Mouse (Mus musculus) CH12.LX (cell line): ENCODE data around the gene Wdr83.

ENCODE experiments used
- CTCF ChIP-seq, 2 experiments: IDR thresholded peaks in 1 of 2; conservative IDR thresholded peaks in 1 of 2; 2 replicates each; pipeline ENCODE4 v1.5.1; 2011 to 2012; ENCODE audit warnings: low read depth in 2 of 2, low read length in 2 of 2, improper control_type of control experiment in 1 of 2, inconsistent platforms in 1 of 2, mild to moderate bottlenecking in 1 of 2, moderate library complexity in 1 of 2
- EP300 ChIP-seq: IDR thresholded peaks from 2 replicates; pipeline ENCODE4 v1.6.1; 2011; ENCODE audit warnings: low read length, improper control_type of control experiment
- GABPA ChIP-seq: IDR thresholded peaks from 2 replicates; pipeline ENCODE4 v1.6.1; 2012; ENCODE audit warnings: low read depth, low read length, improper control_type of control experiment, inconsistent platforms; ENCODE audit not compliant: insufficient replicate concordance
- MEF2A ChIP-seq: IDR thresholded peaks from 2 replicates; pipeline ENCODE4 v1.6.1; 2014; ENCODE audit warnings: low read depth, mild to moderate bottlenecking, inconsistent platforms, low read length, improper control_type of control experiment, borderline replicate concordance
- NRF1 ChIP-seq: IDR thresholded peaks from 2 replicates; pipeline ENCODE4 v1.6.1; 2014; ENCODE audit warnings: low read depth, mild to moderate bottlenecking, inconsistent platforms, low read length, improper control_type of control experiment, moderate library complexity
- RAD21 ChIP-seq: IDR thresholded peaks from 2 replicates; pipeline ENCODE4 v1.6.1; 2011; ENCODE audit warnings: low read depth, mild to moderate bottlenecking, low read length, improper control_type of control experiment, moderate library complexity
- RCOR1 ChIP-seq: conservative IDR thresholded peaks from 2 replicates; pipeline ENCODE4 v1.6.1; 2012; ENCODE audit warnings: low read depth, mild to moderate bottlenecking, inconsistent platforms, low read length, improper control_type of control experiment
- USF1 ChIP-seq: IDR thresholded peaks from 2 replicates; pipeline ENCODE4 v1.6.1; 2014; ENCODE audit warnings: low read depth, mild to moderate bottlenecking, inconsistent platforms, low read length, improper control_type of control experiment
- USF2 ChIP-seq: conservative IDR thresholded peaks from 2 replicates; pipeline ENCODE4 v1.6.1; 2011; ENCODE audit warnings: low read depth, low read length, improper control_type of control experiment
- ZC3H11A ChIP-seq: IDR thresholded peaks from 2 replicates; pipeline ENCODE4 v1.6.1; 2012; ENCODE audit warnings: low read depth, mild to moderate bottlenecking, inconsistent platforms, low read length, improper control_type of control experiment
- ZMIZ1 ChIP-seq: IDR thresholded peaks from 2 replicates; pipeline ENCODE4 v1.6.1; 2012; ENCODE audit warnings: low read depth, mild to moderate bottlenecking, inconsistent platforms, low read length, improper control_type of control experiment

GRCm38 (mm10) chr8:85116984-85117383 lies 35.9 kb upstream of the Wdr83 start:
- TF ChIP-seq CTCF (conservative IDR thresholded peaks at IDR 0.05 in 1 of 2, IDR thresholded peaks at IDR 0.05 in 1 of 2; ENCODE audit: low read depth in 2 of 2, low read length in 2 of 2): no peak
- no peak for TF ChIP-seq GABPA
- TF ChIP-seq ZMIZ1: no peak
- no peak for TF ChIP-seq EP300
- TF ChIP-seq ZC3H11A: no peak
- no peak for TF ChIP-seq RCOR1
- TF ChIP-seq NRF1: no peak
- TF ChIP-seq RAD21: no peak
- TF ChIP-seq MEF2A: no peak
- TF ChIP-seq USF1: no peak
- no peak for TF ChIP-seq USF2
